Mouse (Mus musculus) neural tube, embryonic 13.5 days (tissue): ENCODE measurements at regions not wholly inside any gene's neighbourhood (a gene's known extent, or its start where the extent isn't known, plus 50 kb on each side); places are given as distances from the start of the nearest gene placed in this dataset.

Experiments used
- ATAC-seq: fragments of 200-750 bp; cut with Nextera tagmentation; 2 replicates; pipeline ENCODE4 v1.8.0; 2017; ENCODE audit warnings: low read depth, mild to moderate bottlenecking, moderate TSS enrichment, moderate library complexity
- H3K27ac ChIP-seq: fragments of 300-500 bp; sonication (generic); replicated peaks from 2 replicates; pipeline ENCODE4 v1.5.1; 2015; ENCODE audit warnings: moderate library complexity, mild to moderate bottlenecking, inconsistent platforms
- H3K27me3 ChIP-seq: fragments of 300-500 bp; sonication (generic); 2 replicates; pipeline ENCODE4 v1.6.1; 2015; ENCODE audit warnings: mild to moderate bottlenecking, inconsistent platforms
- H3K36me3 ChIP-seq: fragments of 300-500 bp; sonication (generic); 2 replicates; pipeline ENCODE4 v1.6.1; 2015; ENCODE audit warnings: mild to moderate bottlenecking, inconsistent platforms
- H3K4me1 ChIP-seq: fragments of 300-500 bp; sonication (generic); replicated peaks from 2 replicates; pipeline ENCODE4 v1.6.1; 2015; ENCODE audit warnings: inconsistent platforms
- H3K4me2 ChIP-seq: fragments of 300-500 bp; sonication (generic); 2 replicates; pipeline ENCODE4 v1.6.1; 2015; ENCODE audit warnings: inconsistent platforms, mild to moderate bottlenecking, moderate library complexity
- H3K4me3 ChIP-seq: fragments of 300-500 bp; sonication (generic); 2 replicates; pipeline ENCODE4 v1.5.1; 2015; ENCODE audit warnings: mild to moderate bottlenecking, inconsistent platforms
- H3K9ac ChIP-seq: fragments of 300-500 bp; sonication (generic); 2 replicates; pipeline ENCODE4 v1.6.1; 2015; ENCODE audit warnings: moderate library complexity, mild to moderate bottlenecking, inconsistent platforms
- H3K9me3 ChIP-seq: fragments of 300-500 bp; sonication (generic); 2 replicates; pipeline ENCODE4 v1.6.1; 2016; ENCODE audit warnings: inconsistent platforms
- WGBS: fragments of 180-500 bp; shearing (Covaris S2); methylation state at CpG from one replicate; pipeline ENCODE4 v1.1.7; 2015; 5-methylcytosine and 5-hydroxymethylcytosine counted together

DNA sequence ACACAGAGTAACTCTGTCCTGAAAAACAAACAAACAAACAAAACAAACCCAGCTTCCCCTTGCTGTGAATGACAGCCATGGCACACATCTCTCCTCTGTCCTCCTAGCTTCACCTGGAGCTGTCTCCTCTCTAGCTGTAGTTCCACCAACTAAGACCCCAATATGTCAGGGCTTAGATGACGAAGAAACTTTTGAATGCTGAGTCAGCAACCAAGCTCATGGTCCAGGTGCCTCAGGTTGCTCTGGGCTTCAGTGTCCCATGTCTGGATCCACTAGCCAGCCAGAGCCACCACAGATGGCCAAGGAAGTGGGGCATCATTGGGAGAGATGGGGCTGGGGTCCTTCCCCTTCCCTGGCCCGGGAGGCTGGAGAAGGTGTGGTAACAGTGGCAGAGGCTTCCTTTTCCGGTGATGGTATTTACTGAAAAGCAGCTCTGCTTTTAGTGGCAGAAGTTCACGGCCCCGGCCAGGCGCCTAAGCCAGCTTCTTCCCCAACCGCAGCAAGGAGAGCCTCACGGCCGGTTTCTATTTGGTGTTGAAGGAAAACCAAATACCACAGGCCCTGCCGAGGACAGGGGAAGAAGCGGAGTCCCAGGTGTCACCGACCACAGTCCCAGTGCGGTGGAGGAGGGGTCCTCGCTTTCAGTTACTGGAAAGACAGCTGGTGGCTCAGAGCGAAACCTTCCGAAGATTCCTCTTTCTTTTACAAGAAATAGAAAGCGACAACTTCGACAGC, 115.0 kb upstream of the Tmem189 start:
- Histone ChIP-seq H3K27me3 (no peaks in the 10 kb centered on the region), H3K4me3 (no peak overlapping the region), H3K9me3 (no peaks in the 10 kb centered on the region), H3K27ac (no peak overlapping the region), H3K4me1 (no peaks in the 10 kb centered on the region; the same call in 1 of the 2 replicates), H3K36me3 (no peaks in the 10 kb centered on the region), H3K4me2 (no peak overlapping the region), H3K9ac (no peak overlapping the region)
- WGBS, result 69% methylated on average over 18 of the region's 18 CpGs
- no peak for ATAC-seq

DNA sequence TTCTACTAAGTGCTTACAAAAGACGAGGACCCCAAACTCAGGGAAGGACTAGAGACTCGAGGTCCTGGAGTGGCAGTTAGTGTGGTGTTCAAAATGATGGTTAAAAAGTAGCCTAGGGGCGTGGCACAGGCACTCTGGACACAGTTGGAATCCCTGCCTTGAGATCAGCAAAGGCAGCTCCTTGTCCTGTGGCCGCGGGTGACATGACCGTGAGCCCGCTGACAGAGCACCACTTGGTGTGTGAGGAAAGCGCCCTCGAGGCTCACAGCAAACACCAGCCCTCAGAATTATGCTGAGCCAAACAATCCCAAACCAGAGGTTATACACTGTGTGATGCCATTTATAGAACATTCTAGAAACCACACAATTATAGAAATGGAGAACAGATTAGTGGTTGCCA, 112.9 kb upstream of the Tmem189 start:
- 81% methylated on average over 9 of the region's 9 CpGs for WGBS
- no peaks in the 10 kb centered on the region for H3K36me3 ChIP-seq
- no peak overlapping the region for H3K4me2 ChIP-seq
- H3K9me3 ChIP-seq, result no peaks in the 10 kb centered on the region
- H3K27ac ChIP-seq, result no peak overlapping the region
- ATAC-seq, result no peak
- no peaks in the 10 kb centered on the region; the same call in 1 of the 2 replicates for H3K4me1 ChIP-seq
- H3K27me3 ChIP-seq, result no peaks in the 10 kb centered on the region
- no peak overlapping the region for H3K4me3 ChIP-seq
- H3K9ac ChIP-seq, result no peak overlapping the region

DNA sequence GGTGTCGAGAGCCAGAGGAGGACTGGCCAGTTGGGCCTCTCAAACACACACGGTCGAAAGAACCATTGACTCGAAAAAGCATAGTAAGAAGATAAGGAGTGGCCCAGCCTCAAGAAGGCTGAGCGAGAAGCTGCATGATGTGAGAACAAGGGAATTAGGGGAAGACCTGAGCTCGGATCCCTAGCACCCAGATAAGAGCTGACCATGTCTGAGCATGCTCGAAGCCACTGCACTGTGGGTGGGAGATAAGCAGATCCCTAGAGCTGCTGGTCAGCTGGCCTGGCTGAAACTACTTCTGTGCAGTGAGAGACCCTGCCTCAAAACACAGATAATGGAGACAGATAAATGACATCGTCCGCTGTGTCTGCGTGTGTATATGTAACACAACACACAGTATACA, 111.8 kb upstream of the Tmem189 start:
- Histone ChIP-seq H3K27me3 (no peaks in the 10 kb centered on the region), H3K9me3 (no peaks in the 10 kb centered on the region), H3K9ac (no peak overlapping the region), H3K4me3 (no peak overlapping the region), H3K36me3 (no peaks in the 10 kb centered on the region), H3K27ac (no peak overlapping the region), H3K4me2 (no peak overlapping the region), H3K4me1 (no peaks in the 10 kb centered on the region; the same call in 1 of the 2 replicates)
- ATAC-seq, result no peak
- 95% methylated on average over 10 of the region's 10 CpGs for WGBS

DNA sequence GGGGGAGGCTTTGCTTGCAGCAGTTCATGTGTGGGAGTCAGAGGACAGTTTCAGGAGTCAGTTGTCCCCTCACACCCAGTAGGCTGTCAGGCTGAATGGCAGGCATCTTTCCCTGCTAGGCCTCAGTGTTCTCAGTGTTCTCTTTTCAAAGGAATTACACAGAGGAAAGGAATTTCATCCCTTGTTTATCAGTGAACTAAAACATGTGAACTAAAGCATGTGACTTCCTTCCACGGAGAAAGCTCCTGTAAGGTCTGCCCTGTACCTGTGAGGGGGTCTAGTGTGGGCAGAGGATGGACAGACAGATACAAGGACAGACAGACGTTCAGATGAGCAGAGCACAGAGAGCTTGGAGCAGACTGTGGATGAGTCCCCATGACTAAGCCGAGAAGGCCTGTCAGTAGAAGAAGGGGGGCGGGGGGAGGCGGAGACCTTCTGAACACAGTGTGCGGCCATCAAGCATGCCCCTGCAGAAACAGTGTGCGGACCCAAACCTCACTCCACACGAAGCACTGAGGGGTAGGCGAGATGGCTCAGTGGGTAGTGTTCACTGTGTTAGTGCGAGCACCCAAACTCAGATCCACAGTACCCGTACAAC, 111.1 kb upstream of the Tmem189 start:
- no peaks in the 10 kb centered on the region; the same call in 1 of the 2 replicates for H3K4me1 ChIP-seq
- ATAC-seq, result no peak
- no peaks in the 10 kb centered on the region for H3K27me3 ChIP-seq
- H3K9me3 ChIP-seq, result no peaks in the 10 kb centered on the region
- no peaks in the 10 kb centered on the region for H3K36me3 ChIP-seq
- H3K9ac ChIP-seq, result no peak overlapping the region
- H3K4me2 ChIP-seq, result no peak overlapping the region
- 74% methylated on average over 11 of the region's 11 CpGs for WGBS
- H3K4me3 ChIP-seq, result no peak overlapping the region
- H3K27ac ChIP-seq, result no peak overlapping the region

DNA sequence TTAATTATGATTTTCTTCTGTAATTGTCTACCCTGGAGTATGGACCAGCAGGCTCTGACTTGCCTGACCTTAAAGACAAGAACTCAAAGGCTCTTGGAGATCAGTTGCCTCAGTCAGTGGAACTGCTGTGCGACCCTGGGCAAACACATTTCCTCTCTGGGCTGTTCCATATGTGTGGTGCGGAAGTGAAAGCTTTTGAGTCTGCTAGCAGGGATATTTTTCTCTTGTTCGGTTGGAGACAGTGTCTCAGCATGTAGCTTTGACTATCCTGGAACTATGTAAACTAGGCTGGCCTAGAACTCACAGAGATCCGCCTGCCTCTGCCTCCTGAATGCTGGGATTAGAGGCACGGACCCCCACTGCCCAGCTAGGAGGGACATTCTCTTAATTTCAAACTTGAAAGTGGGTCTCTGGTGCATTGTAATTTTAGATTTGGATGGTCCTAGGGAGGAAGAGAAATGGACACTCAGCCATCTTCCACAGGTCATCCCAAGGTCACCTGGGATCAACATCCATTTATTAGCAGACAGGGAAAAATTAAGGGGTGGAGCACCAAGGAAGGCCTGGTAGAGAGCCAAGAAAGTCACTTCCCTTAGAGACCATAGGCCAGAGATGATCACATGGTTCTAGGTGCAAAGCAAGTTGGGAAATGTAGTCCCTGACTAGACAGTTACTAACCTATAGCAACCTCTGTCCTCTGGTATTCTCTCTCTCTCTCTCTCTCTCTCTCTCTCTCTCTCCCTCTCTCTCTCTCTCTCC, 110.2 kb upstream of the Tmem189 start:
- no peak overlapping the region for H3K27ac ChIP-seq
- H3K36me3 ChIP-seq, result no peaks in the 10 kb centered on the region
- no peak overlapping the region for H3K9ac ChIP-seq
- peak; percentile 69 for ATAC-seq
- 89% methylated on average over 5 of the region's 5 CpGs for WGBS
- H3K4me1 ChIP-seq, result no peaks in the 10 kb centered on the region; the same call in 1 of the 2 replicates
- H3K27me3 ChIP-seq, result no peaks in the 10 kb centered on the region
- H3K4me3 ChIP-seq, result no peak overlapping the region
- no peaks in the 10 kb centered on the region for H3K9me3 ChIP-seq
- H3K4me2 ChIP-seq, result no peak overlapping the region

DNA sequence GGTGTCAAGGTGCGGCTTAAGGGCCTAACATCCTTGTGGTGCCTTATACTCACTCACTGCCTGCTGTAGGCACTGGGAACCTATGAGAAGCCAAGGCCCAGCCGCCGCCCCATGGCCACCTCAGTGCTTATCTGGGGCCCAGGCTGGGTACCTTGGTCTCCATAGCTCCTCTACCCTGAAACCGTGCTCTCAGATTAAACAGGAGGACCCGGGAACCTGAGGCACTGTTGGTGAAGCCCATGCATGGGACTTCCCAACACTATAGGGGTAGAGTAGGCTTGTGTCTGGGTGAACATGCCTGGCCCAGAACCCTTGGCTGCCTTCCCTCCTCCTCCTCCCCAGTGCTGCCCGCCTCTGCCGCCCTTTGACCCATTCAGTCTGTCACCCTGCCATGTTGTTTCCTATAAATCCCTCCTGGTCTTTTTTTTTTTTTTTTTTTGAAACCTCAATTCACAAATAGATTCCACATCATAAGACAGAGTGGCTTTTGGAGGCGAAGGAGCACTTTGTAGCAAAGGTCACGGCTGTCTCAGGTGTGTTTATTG, 109.4 kb upstream of the Tmem189 start:
- no peak for ATAC-seq
- WGBS, result 95% methylated on average over 9 of the region's 9 CpGs
- Histone ChIP-seq H3K4me2 (no peak overlapping the region), H3K27me3 (no peaks in the 10 kb centered on the region), H3K4me1 (no peaks in the 10 kb centered on the region; the same call in 1 of the 2 replicates), H3K27ac (no peak overlapping the region), H3K9me3 (no peaks in the 10 kb centered on the region), H3K4me3 (no peak overlapping the region), H3K36me3 (no peaks in the 10 kb centered on the region), H3K9ac (no peak overlapping the region)

DNA sequence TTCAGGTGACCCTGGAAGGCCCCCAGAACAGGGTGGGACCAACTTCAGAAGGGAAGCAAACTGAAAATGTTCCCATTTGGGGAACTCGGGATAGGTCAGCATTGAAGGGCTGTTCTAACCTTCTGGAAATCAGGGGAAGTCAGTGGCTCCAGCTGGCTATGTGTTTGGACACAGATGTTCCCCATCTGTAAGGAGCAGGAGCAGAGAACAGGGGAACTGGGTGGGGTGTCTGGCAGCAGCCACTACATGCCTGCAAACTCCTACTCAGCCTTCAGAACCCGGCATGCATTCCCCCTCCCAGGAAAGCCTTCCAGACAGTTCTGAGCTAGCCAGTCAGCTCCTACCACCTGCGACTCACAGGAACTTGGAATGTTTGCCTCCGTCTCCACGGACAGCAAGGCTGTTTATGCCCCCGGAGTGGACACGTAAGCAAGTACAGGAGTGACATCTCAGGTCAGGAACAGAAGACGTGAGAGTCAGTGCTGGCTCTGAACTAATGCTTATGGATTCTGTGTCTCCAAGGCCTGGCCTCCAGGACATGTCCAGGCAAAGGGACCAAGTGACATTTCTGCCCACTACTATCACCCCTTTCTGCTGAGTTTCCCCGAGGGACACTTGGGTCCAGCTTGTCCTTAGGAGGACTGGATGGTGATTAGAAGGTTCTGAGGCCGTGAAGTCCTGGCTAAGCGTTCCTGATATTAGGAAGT, 108.6 kb upstream of the Tmem189 start:
- H3K4me3 ChIP-seq, result no peak overlapping the region
- H3K9ac ChIP-seq, result no peak overlapping the region
- no peak overlapping the region for H3K27ac ChIP-seq
- no peaks in the 10 kb centered on the region for H3K27me3 ChIP-seq
- H3K4me2 ChIP-seq, result no peak overlapping the region
- no peaks in the 10 kb centered on the region for H3K9me3 ChIP-seq
- 83% methylated on average over 11 of the region's 11 CpGs for WGBS
- H3K4me1 ChIP-seq, result no peaks in the 10 kb centered on the region; the same call in 1 of the 2 replicates
- H3K36me3 ChIP-seq, result no peaks in the 10 kb centered on the region
- no peak for ATAC-seq

DNA sequence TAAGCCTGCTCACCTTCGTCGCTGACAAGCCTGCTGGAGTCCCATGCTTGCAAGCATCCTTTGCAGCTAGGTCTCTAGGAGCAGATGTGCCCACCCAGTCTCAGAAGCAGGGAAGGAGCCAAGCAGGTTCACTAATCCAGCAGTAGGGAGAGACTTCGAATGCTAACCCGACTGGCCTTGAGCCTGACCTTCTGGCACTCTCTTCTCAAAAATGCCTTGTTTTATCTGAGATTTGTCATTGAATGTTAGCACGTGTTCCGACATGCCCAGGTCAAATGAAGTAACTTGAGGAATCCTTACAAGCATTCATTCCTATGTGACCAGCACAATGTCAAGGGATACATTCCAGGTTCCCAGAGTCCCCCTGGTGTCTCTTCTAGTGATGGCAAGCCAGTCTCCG, 105.9 kb upstream of the Tmem189 start:
- Histone ChIP-seq H3K4me2 (no peak overlapping the region), H3K4me1 (0 out of 2 replicates have a peak, but pooled peaks cover 3% of the 10 kb centered on the region), H3K9ac (no peak overlapping the region), H3K36me3 (no peaks in the 10 kb centered on the region), H3K9me3 (no peaks in the 10 kb centered on the region), H3K27ac (no peak overlapping the region), H3K4me3 (no peak overlapping the region), H3K27me3 (no peaks in the 10 kb centered on the region)
- 88% methylated on average over 7 of the region's 7 CpGs for WGBS
- ATAC-seq, result no peak

DNA sequence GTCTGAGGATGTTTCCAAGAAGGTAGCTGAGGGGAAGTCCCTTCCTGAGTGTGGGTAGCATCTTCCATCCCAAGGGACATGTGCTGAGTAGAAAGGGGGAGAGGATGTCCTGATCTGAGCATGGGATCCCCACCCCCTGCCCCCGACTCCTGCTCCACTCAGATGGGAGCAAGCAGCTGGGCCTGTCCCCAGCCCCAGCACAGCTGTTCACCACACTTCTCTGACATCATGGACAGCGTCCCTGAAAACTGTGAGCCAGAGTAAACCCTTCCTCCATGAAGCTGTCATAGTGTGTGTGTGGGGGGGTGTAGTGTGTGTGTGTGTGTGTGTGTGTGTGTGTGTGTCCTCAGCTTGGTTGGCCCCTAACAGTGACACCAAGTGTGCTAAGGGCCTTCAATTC, 104.3 kb upstream of the Tmem189 start:
- WGBS, result 83% methylated on average over 2 of the region's 2 CpGs
- H3K9me3 ChIP-seq, result no peaks in the 10 kb centered on the region
- H3K9ac ChIP-seq, result no peak overlapping the region

DNA sequence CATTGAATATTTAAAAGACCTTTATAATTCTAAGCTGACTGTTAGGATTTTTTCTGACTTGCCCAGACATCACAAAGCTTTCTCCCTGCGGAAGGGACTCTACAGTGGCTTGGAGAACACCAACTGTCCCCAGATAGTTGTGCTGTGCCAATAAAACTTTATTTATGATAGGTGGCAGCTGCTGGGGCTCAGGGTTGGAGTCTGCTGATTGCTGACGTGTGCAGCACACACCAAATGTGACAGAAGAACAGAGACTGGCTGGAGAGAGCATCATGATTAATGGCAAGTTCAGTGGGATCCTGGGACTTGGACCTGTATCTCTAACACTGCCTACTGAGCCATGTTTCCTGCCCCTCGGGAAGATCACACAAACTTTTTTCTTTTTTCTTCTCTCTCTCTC, 103.1 kb upstream of the Tmem189 start:
- 25% methylated on average over 3 of the region's 3 CpGs for WGBS
- no peak for ATAC-seq
- 0 out of 2 replicates have a peak, but pooled peaks cover 3% of the 10 kb centered on the region for H3K4me1 ChIP-seq

More for the DNA sequence above, 104.3 kb upstream of the Tmem189 start:
- no peak overlapping the region for H3K4me3 ChIP-seq
- 0 out of 2 replicates have a peak, but pooled peaks cover 3% of the 10 kb centered on the region for H3K4me1 ChIP-seq
- H3K27me3 ChIP-seq, result no peaks in the 10 kb centered on the region
- no peak overlapping the region for H3K4me2 ChIP-seq
- H3K36me3 ChIP-seq, result no peaks in the 10 kb centered on the region
- H3K27ac ChIP-seq, result no peak overlapping the region
- ATAC-seq, result no peak

DNA sequence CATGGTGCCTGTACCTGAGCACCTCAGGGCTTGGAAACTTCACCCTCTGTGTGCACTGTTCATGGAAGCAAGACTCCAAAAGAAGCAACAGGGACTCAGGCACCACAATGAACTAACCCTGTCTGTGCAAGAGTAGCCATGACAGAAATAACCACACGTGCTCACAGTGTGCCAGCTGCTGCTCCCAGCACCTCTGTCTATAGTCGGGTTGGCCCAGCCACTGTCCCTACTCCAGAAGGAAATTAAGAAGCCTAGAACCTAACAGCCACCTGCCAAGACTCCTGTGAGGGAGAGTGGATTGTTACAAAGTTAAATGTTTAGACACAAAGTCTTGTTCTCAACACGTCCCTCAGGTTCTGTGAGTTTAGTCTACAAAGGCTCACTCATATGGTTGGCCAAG, 102.7 kb upstream of the Tmem189 start:
- Histone ChIP-seq H3K9me3 (no peaks in the 10 kb centered on the region), H3K27me3 (no peaks in the 10 kb centered on the region), H3K27ac (no peak overlapping the region), H3K36me3 (no peaks in the 10 kb centered on the region), H3K9ac (no peak overlapping the region), H3K4me2 (no peak overlapping the region), H3K4me1 (0 out of 2 replicates have a peak, but pooled peaks cover 3% of the 10 kb centered on the region), H3K4me3 (no peak overlapping the region)
- WGBS, result 53% methylated on average over 3 of the region's 3 CpGs
- ATAC-seq, result no peak

More for the DNA sequence above, 103.1 kb upstream of the Tmem189 start:
- Histone ChIP-seq H3K4me2 (no peak overlapping the region), H3K27ac (no peak overlapping the region), H3K4me3 (no peak overlapping the region), H3K9ac (no peak overlapping the region), H3K27me3 (no peaks in the 10 kb centered on the region), H3K36me3 (no peaks in the 10 kb centered on the region), H3K9me3 (no peaks in the 10 kb centered on the region)
